Mouse (Mus musculus) intestine, postnatal 0 days (tissue): ENCODE data around the gene Ston1. TPM values are rescaled to one million over a fixed set of nuclear protein-coding genes. Genes with fewer than 3 reads are reported as not detected.
A peak's percentile ranks its signal among the peaks of the same experiment; 100 is the strongest.

Source experiments
- ATAC-seq: fragments of 200-750 bp; cut with Nextera tagmentation; 2 replicates; pipeline ENCODE4 v1.8.0; 2017; ENCODE audit warnings: mild to moderate bottlenecking, moderate TSS enrichment, moderate library complexity
- H3K27ac ChIP-seq: fragments of 300-500 bp; sonication (generic); 2 replicates; pipeline ENCODE4 v1.5.1; 2014; ENCODE audit warnings: mild to moderate bottlenecking, low read depth, low read length, moderate library complexity
- H3K27me3 ChIP-seq: fragments of 300-500 bp; sonication (generic); replicated peaks from 2 replicates; pipeline ENCODE4 v1.6.1; 2014; ENCODE audit warnings: low read length, mixed read lengths; ENCODE audit not compliant: control insufficient read depth, insufficient read depth
- H3K36me3 ChIP-seq: fragments of 300-500 bp; sonication (generic); 2 replicates; pipeline ENCODE4 v1.6.1; 2014; ENCODE audit warnings: mild to moderate bottlenecking, moderate library complexity; ENCODE audit not compliant: control insufficient read depth, insufficient read depth
- H3K4me1 ChIP-seq: fragments of 300-500 bp; sonication (generic); replicated peaks from 2 replicates; pipeline ENCODE4 v1.6.1; 2014; ENCODE audit warnings: antibody characterized with exemption, low read length, mixed read lengths; ENCODE audit not compliant: control insufficient read depth, insufficient read depth
- H3K4me2 ChIP-seq: fragments of 300-500 bp; sonication (generic); replicated peaks from 2 replicates; pipeline ENCODE4 v1.6.1; 2014; ENCODE audit warnings: low read depth, mild to moderate bottlenecking, moderate library complexity
- H3K4me3 ChIP-seq: fragments of 300-500 bp; sonication (generic); 2 replicates; pipeline ENCODE4 v1.5.1; 2014; ENCODE audit warnings: low read depth, low read length
- H3K9ac ChIP-seq: fragments of 300-500 bp; sonication (generic); 2 replicates; pipeline ENCODE4 v1.6.1; 2014; ENCODE audit warnings: mild to moderate bottlenecking, low read depth, low read length
- H3K9me3 ChIP-seq: fragments of 300-500 bp; sonication (generic); 2 replicates; pipeline ENCODE4 v1.6.1; 2016; ENCODE audit warnings: mixed run types; ENCODE audit not compliant: control insufficient read depth
- CTCF ChIP-seq: sonication (generic); IDR thresholded peaks from 2 replicates; pipeline ENCODE4 v1.5.1; 2016; ENCODE audit warnings: low read depth, mild to moderate bottlenecking, control low read depth, antibody characterized with exemption, moderate library complexity
- WGBS: fragments of 180-500 bp; shearing (Covaris S2); extraction: QIAGEN DNeasy Blood & Tissue Kit; methylation state at CpG from one replicate; pipeline ENCODE4 v1.1.7; 2014; 5-methylcytosine and 5-hydroxymethylcytosine counted together
- polyA plus RNA-seq: library from polyadenylated mRNA; unstranded; fragments of >200 nt; fragmentation: Nextera tagmentation; extraction: Ambion mirVana; gene quantifications from 2 replicates; pipeline ENCODE4 v1.2.1, GENCODE M21; 2015

Gene Ston1
- polyA plus RNA-seq, 1 experiment from 2014 or later, result 3.7 TPM

- 85% methylated on average over 15 of the region's 15 CpGs for WGBS
- Histone ChIP-seq H3K9me3 (no peaks in the 10 kb centered on the region), H3K27me3 (no peaks in the 10 kb centered on the region), H3K4me2 (no peak overlapping the region), H3K4me1 (no peaks in the 10 kb centered on the region), H3K27ac (no peak overlapping the region), H3K9ac (no peak overlapping the region), H3K36me3 (no peaks in the 10 kb centered on the region), H3K4me3 (no peak overlapping the region)
- ATAC-seq, result no peak
- TF ChIP-seq CTCF, result no peak
Observed at GRCm38 (mm10) chr17:88609361-88609760, 11.9 kb downstream of the Ston1 start.

- H3K4me2 ChIP-seq, result no peak overlapping the region
- no peaks in the 10 kb centered on the region for H3K4me1 ChIP-seq
- H3K9ac ChIP-seq, result no peak overlapping the region
- no peak for TF ChIP-seq CTCF
- ATAC-seq, result no peak
- no peak overlapping the region for H3K4me3 ChIP-seq
- no peak overlapping the region for H3K27ac ChIP-seq
- 68% methylated on average over 2 of the region's 2 CpGs for WGBS
- no peaks in the 10 kb centered on the region for H3K36me3 ChIP-seq
- no peaks in the 10 kb centered on the region for H3K9me3 ChIP-seq
- no peaks in the 10 kb centered on the region for H3K27me3 ChIP-seq
Observed at GRCm38 (mm10) chr17:88611057-88611456, 13.6 kb downstream of the Ston1 start.

GRCm38 (mm10) chr17:88613172-88613571 is 15.7 kb downstream of the Ston1 start:
- no peaks in the 10 kb centered on the region for H3K36me3 ChIP-seq
- no peaks in the 10 kb centered on the region for H3K4me1 ChIP-seq
- TF ChIP-seq CTCF, result no peak
- H3K4me2 ChIP-seq, result no peak overlapping the region
- WGBS, result 45% methylated on average over 6 of the region's 6 CpGs
- ATAC-seq, result peak; percentile 46; the same call in 1 of the 2 replicates
- H3K27me3 ChIP-seq, result no peaks in the 10 kb centered on the region
- H3K9ac ChIP-seq, result no peak overlapping the region
- no peak overlapping the region for H3K4me3 ChIP-seq
- H3K27ac ChIP-seq, result no peak overlapping the region
- H3K9me3 ChIP-seq, result no peaks in the 10 kb centered on the region

- ATAC-seq, result no peak
- H3K27ac ChIP-seq, result no peak overlapping the region
- H3K27me3 ChIP-seq, result no peaks in the 10 kb centered on the region
- H3K4me1 ChIP-seq, result no peaks in the 10 kb centered on the region
- H3K4me3 ChIP-seq, result no peak overlapping the region
- no peak overlapping the region for H3K4me2 ChIP-seq
- no peak for TF ChIP-seq CTCF
- 77% methylated on average over 3 of the region's 3 CpGs for WGBS
- no peaks in the 10 kb centered on the region for H3K9me3 ChIP-seq
- no peaks in the 10 kb centered on the region for H3K36me3 ChIP-seq
- no peak overlapping the region for H3K9ac ChIP-seq
Observed at GRCm38 (mm10) chr17:88613721-88614120, 16.2 kb downstream of the Ston1 start.

- no peaks in the 10 kb centered on the region for H3K9me3 ChIP-seq
- H3K4me1 ChIP-seq, result no peaks in the 10 kb centered on the region
- H3K36me3 ChIP-seq, result no peaks in the 10 kb centered on the region
- H3K4me3 ChIP-seq, result no peak overlapping the region
- no peak overlapping the region for H3K9ac ChIP-seq
- H3K4me2 ChIP-seq, result no peak overlapping the region
- no peak for TF ChIP-seq CTCF
- no peaks in the 10 kb centered on the region for H3K27me3 ChIP-seq
- H3K27ac ChIP-seq, result peak overlapping the region; percentile 35
- WGBS, result 25% methylated on average over 3 of the region's 3 CpGs
- ATAC-seq, result peak; percentile 87
Observed at GRCm38 (mm10) chr17:88614234-88614633, 16.8 kb downstream of the Ston1 start.

GRCm38 (mm10) chr17:88614733-88615132 is 17.2 kb downstream of the Ston1 start:
- Histone ChIP-seq H3K4me3 (no peak overlapping the region), H3K27me3 (no peaks in the 10 kb centered on the region), H3K9ac (no peak overlapping the region), H3K4me2 (no peak overlapping the region), H3K27ac (no peak overlapping the region), H3K4me1 (no peaks in the 10 kb centered on the region), H3K36me3 (no peaks in the 10 kb centered on the region), H3K9me3 (no peaks in the 10 kb centered on the region)
- no peak for TF ChIP-seq CTCF
- 0 out of 2 replicates have a peak, but pooled peaks have one; percentile 46 for ATAC-seq
- 80% methylated on average over 1 of the region's 1 CpGs for WGBS
